In the genomic region with DNA sequence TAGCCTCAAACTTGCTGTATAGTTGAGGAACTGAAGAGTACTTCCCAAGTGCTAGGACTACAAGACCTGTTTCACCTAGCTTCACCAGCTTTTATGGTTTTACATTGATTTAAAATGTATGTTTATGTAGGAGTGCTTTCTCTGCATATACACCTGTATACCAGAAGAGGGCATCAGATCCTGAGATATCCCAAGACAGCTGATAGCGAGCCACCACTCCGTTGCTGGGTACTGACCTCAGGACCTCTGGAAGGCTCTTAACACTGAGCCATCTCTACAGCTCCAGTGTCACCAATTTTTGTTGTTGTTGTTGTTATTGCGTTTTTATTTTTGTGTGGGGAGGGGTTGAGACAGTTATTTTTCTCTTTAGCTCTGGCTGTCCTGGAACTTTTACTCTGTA, we compare ENCODE assay signal across 9 mouse cellular contexts. TPM values are rescaled to one million over a fixed set of nuclear protein-coding genes. Genes with fewer than 3 reads are reported as not detected.
DNase-seq lines count a peak whose midpoint lies in the region; ATAC-seq and TF ChIP-seq lines count a peak whose summit lies in the region.
"Had no signal": no experiment of that assay in that cellular context is flagged by ENCODE, and none has a peak within 500 bp of the region (broad histone marks: within the 10 kb centered on the region; RNA-seq: fewer than 3 reads in every experiment).

No protein-coding gene starts in this region.

- peak; percentile 10 for DNase-seq in kidney, postnatal 14 days
- DNase-seq in kidney, postnatal 10 days, result no peak
- no peak for DNase-seq in Patski (ENCODE audit: low read depth, low spot score)
- DNase-seq in heart, postnatal 14 days, result no peak
- no peak for DNase-seq in heart, adult 18-20 months

- peak; percentile 75 for TF ChIP-seq CTCF in Patski (IDR thresholded peaks at IDR 0.05)

- H3K9me3 ChIP-seq in intestine, embryonic 16.5 days (ENCODE audit: control insufficient read depth, low read length), result no peaks in the 10 kb centered on the region
- H3K9me3 ChIP-seq: liver, embryonic 15.5 days had no signal

- peaks cover 15% of the 10 kb centered on the region for H3K27me3 ChIP-seq in Patski
- no peaks in the 10 kb centered on the region for H3K27me3 ChIP-seq in intestine, embryonic 16.5 days (replicated peaks; ENCODE audit: control insufficient read depth, insufficient read depth, low read length)
- H3K27me3 ChIP-seq: liver, embryonic 15.5 days had no signal

- H3K4me3 ChIP-seq in intestine, embryonic 16.5 days (ENCODE audit: low read length), result no peak overlapping the region
- H3K4me3 ChIP-seq: liver, embryonic 15.5 days had no signal

- peak; percentile 78 for ATAC-seq in CD4-positive, CD25-positive, alpha-beta regulatory T cell, adult 4 months
- ATAC-seq in Patski, result no peak
- peak; percentile 42; the same call in 1 of the 2 replicates for ATAC-seq in intestine, embryonic 16.5 days
- ATAC-seq in cerebellum, adult (ENCODE audit: insufficient number of reproducible peaks, low FRiP score, low TSS enrichment), result no peak

- no peak overlapping the region for H3K4me2 ChIP-seq in intestine, embryonic 16.5 days (ENCODE audit: low read depth, low read length)
- H3K4me2 ChIP-seq: liver, embryonic 15.5 days had no signal

- in situ Hi-C loops in Patski (cut with MboI; ENCODE audit: low pct_unique_long_range_greater_than_20kb), result loop anchor here (5.0 to 25.0 kb wide), 3 partner anchors 363 to 538 kb away; no protein-coding TSS in a partner anchor

- intact Hi-C loops in heart, postnatal 14 days (cut with DNase I), result loop anchor here (2.0 to 5.0 kb wide), 2 partner anchors 287 to 432 kb away; no protein-coding TSS in a partner anchor

- WGBS in intestine, embryonic 16.5 days, result 6% methylated on average over 3 of the region's 3 CpGs

- CTCF ChIA-PET in Patski (lab: Charles Lee), result interaction anchor here (0.8 to 2.7 kb wide), 9 partner anchors 17 to 431 kb away, joined by 3 to 19 read pairs (median 3); no protein-coding TSS in a partner anchor

- H3K9ac ChIP-seq in intestine, embryonic 16.5 days (ENCODE audit: low read depth, low read length), result no peak overlapping the region
- H3K9ac ChIP-seq: liver, embryonic 15.5 days had no signal

- POLR2A ChIA-PET in Patski (lab: Charles Lee), result no interaction called here

- no peaks in the 10 kb centered on the region for H3K36me3 ChIP-seq in intestine, embryonic 16.5 days (ENCODE audit: control insufficient read depth, insufficient read depth, low read length)
- H3K36me3 ChIP-seq: liver, embryonic 15.5 days had no signal

- H3K27ac ChIP-seq in intestine, embryonic 16.5 days (ENCODE audit: low read length), result no peak overlapping the region
- H3K27ac ChIP-seq: liver, embryonic 15.5 days had no signal

- H3K4me1 ChIP-seq in intestine, embryonic 16.5 days (ENCODE audit: control insufficient read depth, insufficient read depth, low read length), result no peaks in the 10 kb centered on the region

RNA-seq across cellular contexts. Expression of a gene that starts 55.9 kb away (rescaled TPM):
- 10 to 100 TPM; 34.7 to 48.4 TPM for polyA plus RNA-seq in CD4-positive, CD25-positive, alpha-beta regulatory T cell, adult 4 months (2017; shearing (Covaris generic))
- polyA plus RNA-seq in Patski (2021), result 242 TPM
- polyA plus RNA-seq in intestine, embryonic 16.5 days (2015; fragmentation: Nextera tagmentation; extraction: Ambion mirVana), result 101 and 103 TPM in 2 replicates
- 100 to 1,000 TPM; 131 to 194 TPM for total RNA-seq in heart, postnatal 14 days (2021)
- total RNA-seq in heart, adult 18-20 months (2021), result 100 to 1,000 TPM in 1 of 2 experiments, 10 to 100 TPM in 1; 95.5 to 185 TPM

Comparison
In these comparisons a context has a peak if more than half of its experiments do, and no peak if none do; other contexts are left out.
1. ATAC-seq: peak in CD4-positive, CD25-positive, alpha-beta regulatory T cell, adult 4 months (single experiment) and intestine, embryonic 16.5 days (single experiment); none in Patski (single experiment) and cerebellum, adult (single experiment).